Mouse (Mus musculus): ENCODE measurements around the gene Fgd6. TPM values are rescaled to one million over a fixed set of nuclear protein-coding genes. Genes with fewer than 3 reads are reported as not detected.

Gene Fgd6
- polyA plus RNA-seq, 1 experiment from 2014 or later = 3.5 TPM

DNA sequence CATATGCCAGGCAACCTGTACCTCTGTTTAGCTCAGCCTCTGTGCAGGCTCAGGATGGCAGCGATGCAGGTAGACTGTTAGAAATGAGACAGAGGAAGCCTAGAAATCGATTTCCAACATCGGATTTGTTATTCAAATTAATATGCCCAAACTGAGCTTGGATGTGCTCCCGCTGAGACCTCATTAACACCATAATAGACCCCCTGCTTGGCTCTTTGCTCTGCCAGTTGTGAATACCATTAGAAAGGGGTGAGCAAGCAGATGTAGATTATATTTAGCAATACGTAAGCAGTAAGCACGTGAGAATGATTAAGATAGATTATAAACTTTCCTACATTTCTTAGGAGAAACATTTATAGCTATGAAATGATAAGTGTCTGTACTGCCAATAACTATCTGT, 136.9 kb downstream of the Fgd6 start:
- WGBS (ENCODE audit: insufficient replicate concordance) = 77% methylated on average over 6 of the region's 6 CpGs
- Histone ChIP-seq H3K27me3 (replicated peaks) (no peaks in the 10 kb centered on the region), H3K36me3 (peaks cover 75% of the 10 kb centered on the region), H3K4me2 (no peak overlapping the region), H3K9ac (no peak overlapping the region), H3K4me1 (0 out of 2 replicates have a peak, but pooled peaks cover 3% of the 10 kb centered on the region), H3K9me3 (replicated peaks) (no peaks in the 10 kb centered on the region), H3K27ac (no peak overlapping the region), H3K4me3 (no peak overlapping the region)
- ATAC-seq = no peak

DNA sequence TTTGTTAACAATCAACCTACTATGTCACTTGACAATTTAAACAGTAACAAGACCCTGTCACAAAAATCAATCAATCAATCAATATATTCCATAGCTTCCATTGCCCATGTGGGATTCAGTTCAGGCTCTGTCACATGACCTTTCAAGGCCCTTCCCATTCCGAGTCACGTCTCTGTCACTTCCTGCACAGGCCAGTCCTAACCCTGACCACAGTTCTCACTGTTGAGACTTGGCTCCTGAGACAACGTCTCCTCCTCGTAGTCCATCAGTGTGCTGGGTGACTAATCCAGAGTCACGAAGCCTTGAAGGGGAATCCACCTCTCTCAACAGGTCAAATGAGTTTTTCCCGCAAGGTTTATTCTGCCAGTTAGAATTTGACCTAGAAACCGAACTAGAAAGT, 138.9 kb downstream of the Fgd6 start:
- Histone ChIP-seq H3K9ac (no peak overlapping the region), H3K27ac (no peak overlapping the region), H3K36me3 (peaks cover 59% of the 10 kb centered on the region), H3K27me3 (replicated peaks) (no peaks in the 10 kb centered on the region), H3K4me2 (no peak overlapping the region), H3K4me3 (no peak overlapping the region), H3K9me3 (replicated peaks) (no peaks in the 10 kb centered on the region), H3K4me1 (0 out of 2 replicates have a peak, but pooled peaks cover 3% of the 10 kb centered on the region)
- no peak for ATAC-seq
- 66% methylated on average over 7 of the region's 7 CpGs for WGBS (ENCODE audit: insufficient replicate concordance)

DNA sequence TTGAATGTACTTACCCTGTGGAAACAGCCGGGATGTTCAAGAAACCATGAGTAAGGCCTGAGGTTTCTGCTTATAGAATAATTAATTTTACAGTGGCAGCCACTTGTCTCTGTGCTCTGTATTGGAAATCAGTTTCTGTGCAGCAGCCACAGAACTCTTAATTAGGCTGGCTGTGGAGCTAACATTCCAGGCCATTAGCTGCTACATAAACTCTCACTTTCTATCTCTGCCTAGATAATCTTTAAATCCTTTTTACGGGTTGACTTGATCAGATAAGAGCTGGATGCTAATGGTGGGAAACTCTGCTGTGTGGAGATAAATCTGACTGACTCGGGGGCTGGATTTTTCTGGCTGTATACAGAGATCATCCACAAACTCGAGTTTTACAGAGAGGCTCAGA, 147.4 kb downstream of the Fgd6 start:
- Histone ChIP-seq H3K9me3 (replicated peaks) (no peaks in the 10 kb centered on the region), H3K36me3 (peaks cover 46% of the 10 kb centered on the region), H3K4me2 (no peak overlapping the region), H3K27ac (no peak overlapping the region), H3K27me3 (replicated peaks) (no peaks in the 10 kb centered on the region), H3K4me1 (no peaks in the 10 kb centered on the region), H3K4me3 (no peak overlapping the region), H3K9ac (no peak overlapping the region)
- 39% methylated on average over 4 of the region's 4 CpGs for WGBS (ENCODE audit: insufficient replicate concordance)
- no peak for ATAC-seq

Other genes starting within 250 kb of the Fgd6 start
- gene Usp44, start 204.4 kb upstream of the Fgd6 start, polyA plus RNA-seq (2016; fragmentation: Nextera tagmentation; extraction: Ambion mirVana) = 5.5 and 5.8 TPM in 2 replicates
- gene Metap2, start 138.9 kb upstream of the Fgd6 start, polyA plus RNA-seq (2016; fragmentation: Nextera tagmentation; extraction: Ambion mirVana) = 290 and 301 TPM in 2 replicates
- 13.3 and 16.5 TPM in 2 replicates for gene Vezt, start 184 bp upstream of the Fgd6 start, polyA plus RNA-seq (2016; fragmentation: Nextera tagmentation; extraction: Ambion mirVana)
- 4.1 and 4.2 TPM in 2 replicates for gene Nr2c1, start 112.0 kb downstream of the Fgd6 start, polyA plus RNA-seq (2016; fragmentation: Nextera tagmentation; extraction: Ambion mirVana)
- 282 and 291 TPM in 2 replicates for gene Ndufa12, start 162.7 kb downstream of the Fgd6 start, polyA plus RNA-seq (2016; fragmentation: Nextera tagmentation; extraction: Ambion mirVana)